Mouse (Mus musculus): Measurements from ENCODE around the gene Nemp1. TPM values are rescaled to one million over a fixed set of nuclear protein-coding genes. Genes with fewer than 3 reads are reported as not detected.

Nemp1 gene
- polyA plus RNA-seq, 1 experiment from 2014 or later, result 9.0 TPM

DNA sequence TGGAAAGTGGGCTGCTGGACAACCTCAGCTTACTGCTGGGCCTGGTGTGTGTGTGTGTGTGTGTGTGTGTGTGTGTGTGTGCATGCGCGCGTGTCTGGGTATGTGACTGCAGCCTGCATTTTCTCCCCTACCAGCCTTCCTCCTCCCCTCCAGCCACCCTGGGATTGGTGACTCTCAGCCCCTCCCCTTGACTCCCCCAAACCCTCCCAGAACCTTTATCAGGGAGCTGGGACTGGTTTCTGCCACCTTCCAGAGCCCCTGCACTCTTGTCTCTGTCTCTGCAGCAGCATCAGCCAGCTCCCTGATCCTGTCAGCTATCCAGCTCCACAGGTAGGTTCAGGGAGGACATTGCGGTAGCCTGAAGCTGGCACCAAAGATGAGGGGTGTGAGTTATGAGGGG lies 58.4 kb downstream of the Nemp1 start:
- peaks cover 81% of the 10 kb centered on the region for H3K27me3 ChIP-seq (ENCODE audit: low read depth, poor library complexity, severe bottlenecking)
- no peak overlapping the region for H3K27ac ChIP-seq (replicated peaks)
- peaks cover 33% of the 10 kb centered on the region for H3K4me1 ChIP-seq
- H3K9me3 ChIP-seq (replicated peaks), result no peaks in the 10 kb centered on the region
- no peak overlapping the region for H3K4me3 ChIP-seq
- no peaks in the 10 kb centered on the region for H3K36me3 ChIP-seq
- DNase-seq (ENCODE audit: low spot score), result no peak
- WGBS, result 93% methylated on average over 4 of the region's 4 CpGs

DNA sequence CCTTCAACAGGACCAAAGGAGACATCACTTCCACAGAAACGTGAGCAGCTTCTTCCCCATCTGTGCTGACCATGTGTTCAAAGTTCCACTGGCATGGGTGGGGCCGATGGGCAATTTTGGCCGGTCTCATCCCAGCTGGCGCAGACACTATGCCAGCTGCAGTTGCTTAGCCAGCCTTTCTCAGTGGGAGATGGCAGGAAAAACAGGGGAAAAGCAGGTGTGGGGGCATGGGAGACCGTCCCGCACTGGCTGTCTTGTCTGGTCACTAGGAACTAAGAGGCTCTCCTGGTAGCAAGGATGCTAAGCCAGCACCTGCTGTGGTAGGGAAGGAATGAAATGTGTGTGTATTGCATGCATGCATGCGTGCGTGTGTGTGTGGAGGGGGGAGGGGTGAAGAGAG lies 61.7 kb downstream of the Nemp1 start:
- Histone ChIP-seq H3K9me3 (replicated peaks) (no peaks in the 10 kb centered on the region), H3K4me3 (no peak overlapping the region), H3K36me3 (no peaks in the 10 kb centered on the region), H3K27ac (replicated peaks) (no peak overlapping the region), H3K4me1 (peaks cover 14% of the 10 kb centered on the region), H3K27me3 (ENCODE audit: low read depth, poor library complexity, severe bottlenecking) (peaks cover 60% of the 10 kb centered on the region)
- WGBS, result 78% methylated on average over 8 of the region's 8 CpGs
- DNase-seq (ENCODE audit: low spot score), result no peak

DNA sequence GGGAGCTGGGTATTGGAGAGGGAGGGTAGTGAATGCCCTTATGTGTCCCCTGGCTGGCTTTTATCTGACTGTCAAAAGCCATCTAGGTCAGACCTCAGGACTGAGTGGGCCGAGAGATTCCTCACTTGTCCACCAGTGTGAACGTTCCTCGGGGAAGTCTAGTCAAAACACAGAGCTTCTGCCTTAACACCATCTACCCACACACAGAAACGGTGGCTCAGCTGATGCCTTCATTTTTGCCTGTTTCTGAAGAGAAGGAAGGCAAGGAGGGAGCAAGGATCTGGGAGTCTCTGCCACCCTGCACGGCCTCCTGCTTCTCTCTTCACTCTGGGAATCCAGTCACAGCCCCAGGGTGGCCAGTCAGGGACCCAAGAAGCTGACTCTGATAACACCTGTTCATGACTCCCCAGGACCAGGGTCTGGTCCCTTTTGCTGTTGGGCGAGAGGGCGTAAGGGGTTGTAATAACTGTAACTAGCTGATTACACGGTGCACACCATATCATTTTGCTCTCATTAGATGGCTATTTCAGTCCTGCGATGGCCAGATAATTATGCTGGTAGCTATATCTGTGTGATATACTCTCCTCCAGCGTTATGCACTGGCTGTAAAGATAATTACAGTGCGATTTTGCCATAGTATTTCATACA lies 63.7 kb downstream of the Nemp1 start:
- Histone ChIP-seq H3K27ac (replicated peaks) (no peak overlapping the region), H3K9me3 (replicated peaks) (no peaks in the 10 kb centered on the region), H3K36me3 (no peaks in the 10 kb centered on the region), H3K4me3 (no peak overlapping the region), H3K4me1 (peaks cover 14% of the 10 kb centered on the region), H3K27me3 (ENCODE audit: low read depth, poor library complexity, severe bottlenecking) (peaks cover 48% of the 10 kb centered on the region)
- WGBS, result 70% methylated on average over 11 of the region's 11 CpGs
- no peak for DNase-seq (ENCODE audit: low spot score)

DNA sequence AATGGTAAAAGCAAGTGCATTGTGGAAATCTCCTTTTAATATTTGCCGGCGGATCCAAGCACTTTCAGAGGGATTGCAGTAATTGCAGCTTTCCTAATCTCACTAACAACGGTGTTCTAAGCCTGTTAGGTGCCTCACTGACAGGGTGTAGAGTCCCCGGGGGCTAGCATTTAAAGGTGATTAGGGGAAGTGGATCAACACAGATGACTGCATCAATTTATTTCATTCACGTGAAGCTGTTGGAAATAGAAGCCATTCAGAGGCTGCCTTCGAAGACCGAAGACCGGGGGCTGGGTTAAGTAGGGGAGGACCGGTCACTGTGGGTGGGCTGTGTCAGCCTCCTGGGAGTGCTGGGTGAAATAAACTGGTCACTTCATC lies 64.2 kb downstream of the Nemp1 start:
- WGBS, result 37% methylated on average over 9 of the region's 9 CpGs
- no peak for DNase-seq (ENCODE audit: low spot score)
- H3K27me3 ChIP-seq (ENCODE audit: low read depth, poor library complexity, severe bottlenecking), result peaks cover 43% of the 10 kb centered on the region

DNA sequence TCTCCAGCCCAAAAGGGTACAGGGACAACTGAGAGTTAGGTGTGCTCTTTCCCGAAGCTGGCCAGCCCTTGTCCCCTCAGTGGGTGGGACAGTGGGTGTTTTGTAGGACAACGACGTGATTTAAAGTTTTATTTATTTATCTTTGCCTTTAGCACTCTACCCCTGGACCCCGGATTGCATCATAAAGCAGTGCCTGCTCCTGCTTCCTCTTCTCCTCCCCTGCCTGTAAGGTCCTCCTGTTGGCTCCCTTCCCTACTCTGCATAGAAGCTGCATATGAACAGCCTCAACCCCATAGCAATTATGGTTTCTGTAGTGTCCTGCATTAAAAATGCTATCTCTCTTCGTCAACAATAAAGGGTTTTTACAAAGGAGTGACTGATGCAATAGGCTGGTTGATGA lies 64.7 kb downstream of the Nemp1 start:
- Histone ChIP-seq H3K27ac (replicated peaks) (no peak overlapping the region), H3K4me3 (no peak overlapping the region), H3K4me1 (peaks cover 14% of the 10 kb centered on the region), H3K36me3 (no peaks in the 10 kb centered on the region), H3K9me3 (replicated peaks) (no peaks in the 10 kb centered on the region), H3K27me3 (ENCODE audit: low read depth, poor library complexity, severe bottlenecking) (peaks cover 42% of the 10 kb centered on the region)
- 43% methylated on average over 5 of the region's 5 CpGs for WGBS
- DNase-seq (ENCODE audit: low spot score), result no peak

More for the DNA sequence above, 64.2 kb downstream of the Nemp1 start:
- Histone ChIP-seq H3K36me3 (no peaks in the 10 kb centered on the region), H3K4me3 (no peak overlapping the region), H3K4me1 (peaks cover 14% of the 10 kb centered on the region), H3K27ac (replicated peaks) (no peak overlapping the region), H3K9me3 (replicated peaks) (no peaks in the 10 kb centered on the region)

DNA sequence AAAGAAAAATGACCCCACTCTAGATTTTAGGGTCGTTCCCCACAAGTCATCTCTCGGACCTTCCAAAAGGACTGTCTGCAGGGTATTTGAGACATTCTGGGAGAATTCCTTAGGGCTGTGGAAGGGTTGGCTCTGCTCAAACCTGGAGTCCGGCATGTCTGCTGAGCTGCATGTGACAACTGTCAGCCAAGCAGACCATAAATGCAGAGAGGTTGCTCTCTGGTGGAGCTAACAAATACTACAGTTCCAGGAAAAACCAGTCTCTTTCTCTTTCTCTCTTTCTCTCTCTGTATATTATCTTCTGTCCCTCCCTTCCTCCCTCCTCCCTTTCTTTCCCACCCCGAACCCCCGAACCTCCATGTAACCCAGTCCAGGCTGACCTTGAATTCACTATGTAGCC lies 67.7 kb downstream of the Nemp1 start:
- WGBS, result 52% methylated on average over 5 of the region's 5 CpGs
- H3K27me3 ChIP-seq (ENCODE audit: low read depth, poor library complexity, severe bottlenecking), result peaks cover 17% of the 10 kb centered on the region
- no peak for DNase-seq (ENCODE audit: low spot score)
- no peak overlapping the region for H3K4me3 ChIP-seq
- H3K27ac ChIP-seq (replicated peaks), result no peak overlapping the region
- peaks cover 18% of the 10 kb centered on the region for H3K4me1 ChIP-seq
- H3K36me3 ChIP-seq, result no peaks in the 10 kb centered on the region
- H3K9me3 ChIP-seq (replicated peaks), result no peaks in the 10 kb centered on the region

DNA sequence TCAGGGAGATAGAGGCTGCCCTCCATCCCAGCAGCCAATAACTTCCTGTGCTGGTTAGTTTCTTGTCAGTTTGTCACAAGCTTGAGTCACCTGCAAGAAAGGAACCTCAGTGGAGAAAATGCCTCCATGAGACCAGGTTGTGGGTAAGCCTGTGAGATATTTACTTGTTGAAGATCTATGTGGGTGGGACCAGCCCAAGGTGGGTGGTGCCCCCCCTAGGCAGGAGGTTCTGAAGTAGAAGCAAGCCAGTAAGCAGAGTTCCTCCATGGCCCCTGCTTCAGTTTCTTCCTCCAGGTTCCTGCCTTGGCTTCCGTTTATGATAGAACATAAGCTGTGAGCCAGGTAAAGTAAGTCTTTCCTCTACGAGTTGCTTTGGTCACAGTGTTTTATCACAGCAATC lies 69.6 kb downstream of the Nemp1 start:
- DNase-seq (ENCODE audit: low spot score), result no peak
- Histone ChIP-seq H3K27ac (replicated peaks) (no peak overlapping the region), H3K4me3 (no peak overlapping the region), H3K4me1 (peaks cover 23% of the 10 kb centered on the region), H3K9me3 (replicated peaks) (no peaks in the 10 kb centered on the region), H3K36me3 (peaks cover 3% of the 10 kb centered on the region), H3K27me3 (ENCODE audit: low read depth, poor library complexity, severe bottlenecking) (peaks cover 10% of the 10 kb centered on the region)
- WGBS, result 82% methylated on average over 2 of the region's 2 CpGs

DNA sequence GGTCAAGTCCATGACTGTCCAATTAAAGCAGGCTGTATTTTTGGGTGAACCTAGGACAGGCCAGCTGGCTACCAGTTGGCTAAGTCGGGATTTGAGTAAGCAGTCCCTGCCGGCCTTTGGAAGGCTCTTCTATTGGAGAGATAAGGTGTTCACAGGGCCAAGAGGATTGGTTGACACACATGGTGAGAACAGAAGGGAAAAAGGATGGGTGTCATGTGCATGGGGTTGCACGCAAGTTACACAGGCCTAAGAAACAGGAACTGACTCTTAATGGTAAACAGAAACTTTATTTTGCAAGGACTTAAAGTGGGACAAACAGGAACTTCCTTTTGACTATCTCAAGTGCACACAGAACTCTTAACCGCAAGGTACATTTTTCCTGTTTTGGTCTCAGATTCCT lies 70.2 kb downstream of the Nemp1 start:
- no peak overlapping the region for H3K4me3 ChIP-seq
- peaks cover 10% of the 10 kb centered on the region for H3K36me3 ChIP-seq
- H3K9me3 ChIP-seq (replicated peaks), result no peaks in the 10 kb centered on the region
- no peak for DNase-seq (ENCODE audit: low spot score)
- peaks cover 24% of the 10 kb centered on the region for H3K4me1 ChIP-seq
- H3K27ac ChIP-seq (replicated peaks), result no peak overlapping the region
- WGBS, result 81% methylated on average over 4 of the region's 4 CpGs
- peaks cover 10% of the 10 kb centered on the region for H3K27me3 ChIP-seq (ENCODE audit: low read depth, poor library complexity, severe bottlenecking)

DNA sequence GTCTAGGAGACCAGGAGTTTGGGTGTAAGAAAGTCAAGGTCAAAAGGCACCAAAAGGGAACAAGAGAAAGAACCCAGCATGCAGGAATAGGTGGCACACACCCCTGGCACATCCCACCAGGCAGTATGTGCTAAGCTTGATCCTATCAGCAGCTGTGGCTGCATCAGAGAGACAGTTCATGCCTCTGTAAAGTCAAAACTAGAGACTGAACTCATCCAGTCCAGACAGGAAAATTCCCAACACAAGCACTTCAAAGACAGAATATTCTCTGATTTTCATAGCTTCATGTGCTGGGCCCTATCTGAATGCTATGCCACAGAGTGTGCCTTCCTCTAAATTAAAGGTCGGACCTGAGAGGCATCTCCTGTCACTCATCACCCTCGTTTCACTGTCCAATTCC lies 70.9 kb downstream of the Nemp1 start:
- DNase-seq (ENCODE audit: low spot score), result no peak
- peaks cover 24% of the 10 kb centered on the region for H3K4me1 ChIP-seq
- no peak overlapping the region for H3K27ac ChIP-seq (replicated peaks)
- H3K27me3 ChIP-seq (ENCODE audit: low read depth, poor library complexity, severe bottlenecking), result peaks cover 4% of the 10 kb centered on the region
- peaks cover 16% of the 10 kb centered on the region for H3K36me3 ChIP-seq
- H3K4me3 ChIP-seq, result no peak overlapping the region
- no peaks in the 10 kb centered on the region for H3K9me3 ChIP-seq (replicated peaks)
- 30% methylated on average over 2 of the region's 2 CpGs for WGBS

DNA sequence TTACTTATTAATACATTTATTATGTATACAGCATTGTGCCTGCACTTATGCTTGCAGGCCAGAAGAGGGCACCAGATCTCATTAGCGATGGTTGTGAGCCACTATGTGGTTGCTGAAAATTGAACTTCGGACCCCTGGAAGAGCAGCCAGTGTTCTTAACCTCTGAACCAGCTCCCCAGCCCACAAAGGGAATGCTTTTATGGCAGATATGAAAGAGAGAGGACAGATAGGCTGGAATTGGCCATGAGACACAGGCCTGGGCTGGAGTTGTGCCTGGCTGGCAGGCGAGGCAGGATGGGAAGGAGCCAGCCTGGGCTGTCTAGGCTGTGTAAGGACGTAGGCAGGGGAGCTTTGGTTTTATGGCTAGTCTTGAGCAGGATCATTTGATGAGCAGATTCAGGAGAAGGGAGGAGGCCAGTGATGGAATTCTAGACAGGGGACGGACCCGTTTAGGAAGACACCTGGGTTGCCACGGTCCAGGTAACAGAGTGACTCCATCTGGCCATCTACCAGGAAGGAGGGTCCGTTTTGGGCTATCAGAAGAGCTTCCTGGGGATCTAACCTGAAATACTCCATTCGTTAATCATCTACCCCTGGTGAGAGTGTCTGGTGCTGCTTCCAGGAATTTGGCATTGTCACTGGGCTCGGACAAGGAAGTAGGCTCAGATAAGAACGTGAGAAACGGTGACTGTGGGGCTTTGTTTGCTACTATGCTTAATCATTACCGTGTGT lies 71.6 kb downstream of the Nemp1 start:
- Histone ChIP-seq H3K36me3 (peaks cover 24% of the 10 kb centered on the region), H3K4me1 (peaks cover 24% of the 10 kb centered on the region), H3K27ac (replicated peaks) (no peak overlapping the region), H3K9me3 (replicated peaks) (peaks cover 5% of the 10 kb centered on the region), H3K4me3 (peak overlapping the region; percentile 97; the same call in 1 of the 2 replicates), H3K27me3 (ENCODE audit: low read depth, poor library complexity, severe bottlenecking) (peaks cover 4% of the 10 kb centered on the region)
- WGBS, result 55% methylated on average over 13 of the region's 13 CpGs
- DNase-seq (ENCODE audit: low spot score), result peak; percentile 29

DNA sequence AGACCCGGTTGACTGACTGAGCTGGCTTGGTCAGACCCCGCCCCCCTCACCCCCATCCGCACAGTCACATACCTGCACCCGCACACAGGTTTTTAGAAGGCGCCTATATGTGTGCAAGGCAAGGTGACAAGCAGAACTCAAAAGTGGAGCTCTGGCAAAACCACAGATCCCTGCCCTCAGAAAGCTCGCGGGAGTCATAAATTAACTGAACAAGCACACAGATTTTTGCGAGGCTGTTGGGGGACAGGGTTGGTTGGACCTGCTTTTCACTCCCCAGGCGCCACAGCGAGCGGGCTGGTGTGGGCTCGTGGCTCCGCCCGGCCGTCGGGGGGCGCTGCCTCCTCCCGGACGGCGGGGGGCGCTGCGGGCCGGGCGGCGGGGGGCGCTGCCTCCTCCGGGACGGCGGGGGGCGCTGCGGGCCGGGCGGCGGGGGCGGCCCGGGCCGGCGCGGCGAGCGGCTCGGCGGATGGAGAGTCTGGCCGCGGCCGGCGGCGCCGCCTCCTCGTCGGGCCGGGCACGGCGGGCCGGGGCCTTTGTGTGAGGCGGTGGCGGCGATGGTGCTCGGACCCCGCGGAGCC lies 72.5 kb downstream of the Nemp1 start, which contains the start of gene Zbtb39:
Gene Zbtb39 (plus strand): TSS at position 456 of the 578 bp plus-strand sequence.
- Histone ChIP-seq H3K27ac (replicated peaks) (peak within 1 kb of the TSS; percentile 96), H3K9me3 (replicated peaks) (peaks cover 10% of the 10 kb centered on the region), H3K4me3 (peak within 1 kb of the TSS; percentile 97), H3K4me1 (peaks cover 24% of the 10 kb centered on the region), H3K36me3 (peaks cover 32% of the 10 kb centered on the region), H3K27me3 (ENCODE audit: low read depth, poor library complexity, severe bottlenecking) (peaks cover 4% of the 10 kb centered on the region)
- WGBS, result 5% methylated on average over 55 of the region's 61 CpGs
- DNase-seq (ENCODE audit: low spot score), result peak; percentile 75

DNA sequence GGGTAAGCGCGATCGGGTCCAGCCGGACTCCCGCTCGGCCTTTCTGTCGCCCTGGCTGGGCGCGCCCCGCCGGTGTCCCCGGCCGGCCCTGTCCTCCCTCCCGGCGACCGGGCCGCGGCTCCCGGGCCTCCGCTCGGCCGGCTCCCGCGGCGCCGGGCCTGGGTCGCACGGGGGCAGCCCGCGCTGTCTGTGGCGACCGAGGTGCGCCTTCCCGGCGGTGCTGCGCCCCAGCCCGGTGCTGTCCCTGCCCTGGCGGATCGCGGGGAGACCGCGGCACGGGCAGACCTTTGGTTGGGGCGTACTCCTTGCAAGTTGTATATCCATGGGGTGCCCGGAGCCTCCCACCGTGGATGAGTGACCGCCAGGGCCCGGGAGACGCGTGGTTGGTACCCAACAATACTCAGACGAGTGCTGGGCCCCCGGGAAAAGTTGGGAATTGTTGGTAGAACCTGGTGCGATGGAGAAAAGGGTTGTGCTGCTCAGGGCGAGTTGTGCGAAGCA lies 73.0 kb downstream of the Nemp1 start:
- Histone ChIP-seq H3K9me3 (replicated peaks) (peaks cover 10% of the 10 kb centered on the region), H3K36me3 (peaks cover 38% of the 10 kb centered on the region), H3K27ac (replicated peaks) (peak overlapping the region; percentile 96), H3K27me3 (ENCODE audit: low read depth, poor library complexity, severe bottlenecking) (peaks cover 4% of the 10 kb centered on the region), H3K4me1 (peaks cover 24% of the 10 kb centered on the region), H3K4me3 (peak overlapping the region; percentile 97)
- under 1% methylated on average over 54 of the region's 55 CpGs for WGBS
- peak; percentile 62 for DNase-seq (ENCODE audit: low spot score)

DNA sequence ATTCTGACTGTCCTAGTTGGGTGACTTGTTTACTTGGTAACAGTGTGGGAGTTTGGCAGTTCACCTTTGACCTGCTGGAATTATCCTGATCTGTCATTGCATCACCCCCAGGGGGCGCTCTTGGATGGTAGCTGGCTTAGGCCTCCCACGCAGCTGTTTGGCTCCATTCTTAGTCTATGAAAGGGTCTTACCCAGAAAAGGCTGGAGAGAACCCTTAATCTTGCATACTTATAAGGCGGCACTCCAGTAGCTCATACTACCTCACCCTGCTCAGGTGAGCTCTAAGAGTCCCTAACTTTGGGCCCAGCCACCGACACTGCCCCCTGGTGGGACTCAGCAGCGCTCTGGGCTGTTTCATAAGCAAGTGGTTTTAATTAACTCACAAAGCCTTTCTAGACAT lies 78.0 kb downstream of the Nemp1 start:
- Histone ChIP-seq H3K27me3 (ENCODE audit: low read depth, poor library complexity, severe bottlenecking) (peaks cover 1% of the 10 kb centered on the region; the same call in 1 of the 2 replicates), H3K9me3 (replicated peaks) (peaks cover 10% of the 10 kb centered on the region), H3K4me3 (no peak overlapping the region), H3K27ac (replicated peaks) (no peak overlapping the region), H3K36me3 (peaks cover 81% of the 10 kb centered on the region), H3K4me1 (peaks cover 35% of the 10 kb centered on the region)
- WGBS, result 66% methylated on average over 5 of the region's 5 CpGs
- DNase-seq (ENCODE audit: low spot score), result peak; percentile 48
